Mouse (Mus musculus) thymus, postnatal 14 days (tissue): ENCODE results near the gene Igsf1.

Experiments
- DNase-seq: peaks from one replicate; pipeline ENCODE4 v3.0.0; 2021

Igsf1 gene

DNA sequence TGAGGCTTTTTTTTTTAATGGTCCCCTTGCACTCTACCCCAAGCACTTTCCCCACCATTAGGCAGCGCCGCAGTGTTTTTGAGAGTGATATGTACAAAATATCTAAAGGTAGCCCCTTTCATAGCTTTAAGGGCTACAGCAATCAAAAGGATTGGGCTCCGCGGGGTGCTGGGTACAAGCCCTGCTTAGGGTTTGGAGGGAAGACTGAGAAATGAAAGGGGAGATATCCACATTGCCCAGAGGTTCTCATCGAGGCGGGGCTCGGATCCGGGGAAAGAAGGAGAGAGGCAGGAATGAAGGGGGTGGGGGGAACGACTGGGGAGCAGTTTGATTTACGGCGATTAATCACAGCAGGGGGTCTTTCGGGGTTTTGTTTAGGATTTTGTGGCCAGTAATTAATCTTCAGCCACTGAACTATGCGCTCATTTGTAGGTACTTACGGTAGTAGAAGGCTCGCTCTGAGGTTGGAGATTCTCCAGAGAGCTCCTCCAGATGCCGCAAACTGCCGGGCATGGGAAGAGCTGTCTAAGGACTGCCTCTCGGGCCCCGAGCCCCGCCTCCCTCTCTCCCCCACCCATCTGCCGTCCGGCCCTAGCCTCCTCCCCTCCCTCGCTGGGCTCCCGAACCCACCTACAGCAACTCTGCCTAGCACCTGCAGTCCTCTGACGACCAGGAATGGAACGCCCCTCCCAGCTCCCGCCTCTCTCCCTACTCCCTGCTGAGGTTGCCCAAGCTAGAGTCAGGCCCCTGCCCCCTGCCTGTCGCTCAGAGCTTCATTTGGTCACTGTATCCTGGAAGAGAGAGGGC, at the start of gene Igsf1:
Igsf1 (minus strand) TSS at position 537 of the 807 bp plus-strand sequence.
- no peak for DNase-seq

DNA sequence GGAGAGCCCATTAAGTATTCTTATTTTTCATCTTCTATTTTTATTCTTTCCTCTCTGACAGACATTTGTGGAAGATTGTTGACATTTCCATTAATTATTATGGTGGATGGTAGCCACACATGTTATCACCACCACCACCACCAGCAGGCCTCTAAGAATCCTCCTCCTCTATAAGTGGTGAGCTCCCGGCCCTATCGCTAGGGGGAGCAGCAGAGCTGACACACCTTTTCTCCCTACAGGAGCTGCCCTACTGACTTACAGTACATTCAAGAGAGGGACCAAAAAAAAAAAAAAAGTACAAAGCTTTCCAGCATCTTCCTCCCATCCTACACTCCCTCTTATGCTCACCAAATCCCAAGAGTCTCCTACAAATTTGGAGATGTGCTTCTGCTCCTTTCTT, 26.7 kb downstream of the Igsf1 start:
- DNase-seq: no peak

DNA sequence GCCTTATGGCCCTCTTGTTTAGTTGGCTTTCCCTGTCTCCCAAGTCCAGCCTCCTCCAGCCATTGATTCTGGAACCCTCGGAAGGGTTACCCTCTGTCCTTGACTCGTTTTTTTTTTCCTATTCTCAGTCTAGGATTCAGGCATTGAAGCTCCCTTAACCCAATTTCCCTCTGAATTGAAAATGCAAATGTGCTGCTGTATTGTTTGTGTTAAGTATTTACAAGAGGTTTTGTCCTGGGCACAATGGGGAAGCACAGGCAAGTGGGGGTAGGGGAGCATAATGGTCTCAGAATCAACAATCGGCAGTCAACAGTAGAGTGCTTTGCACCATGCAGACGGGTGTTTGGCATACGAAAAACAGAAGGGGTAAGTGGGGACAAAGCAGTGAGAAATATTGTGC, 52.4 kb downstream of the Igsf1 start:
- DNase-seq: no peak

DNA sequence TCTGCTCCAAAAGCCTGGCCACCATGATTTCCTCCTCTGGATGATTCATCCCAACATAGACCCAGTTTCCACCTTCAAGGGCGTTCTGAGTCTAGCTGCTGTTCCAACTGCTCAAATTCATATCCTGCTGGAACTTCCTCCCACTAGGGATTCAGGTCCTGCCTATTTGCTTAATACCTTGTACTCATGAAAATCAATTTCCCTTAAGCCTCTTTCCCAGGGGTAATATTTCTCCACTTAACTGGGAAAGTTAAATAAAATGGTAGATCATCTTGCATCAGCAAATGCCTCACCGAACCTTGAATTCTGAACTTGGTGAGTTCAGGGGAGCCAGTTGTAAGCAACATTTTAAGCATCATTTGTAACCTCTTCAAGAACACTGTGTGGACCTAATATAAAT, 62.6 kb downstream of the Igsf1 start, which contains the start of gene Olfr1321:
Olfr1321 (minus strand) TSS at position 101 of the 400 bp plus-strand sequence.
- no peak for DNase-seq
